Mouse (Mus musculus) cortical plate, adult 2 months (tissue): ENCODE results near the gene Rpl15. TPM values are rescaled to one million over a fixed set of nuclear protein-coding genes. Genes with fewer than 3 reads are reported as not detected.

Experiments
- H3K27ac ChIP-seq: fragments of 200-500 bp; 2 replicates; pipeline ENCODE4 v1.5.1; 2012; ENCODE audit warnings: low read length, control low read depth, inconsistent platforms; ENCODE audit not compliant: insufficient read depth
- H3K4me1 ChIP-seq: fragments of 200-500 bp; 2 replicates; pipeline ENCODE4 v1.6.1; 2011; ENCODE audit warnings: low read length; ENCODE audit not compliant: control insufficient read depth, insufficient read depth
- H3K4me3 ChIP-seq: fragments of 200-500 bp; 2 replicates; pipeline ENCODE4 v1.5.1; 2011; ENCODE audit warnings: mild to moderate bottlenecking, low read length, control low read depth; ENCODE audit not compliant: insufficient read depth
- CTCF ChIP-seq: fragments of 200-500 bp; IDR thresholded peaks from 2 replicates; pipeline ENCODE4 v1.5.1; 2011; ENCODE audit warnings: mild to moderate bottlenecking, control low read depth, low read length; ENCODE audit not compliant: insufficient read depth; ENCODE audit errors: extremely low read depth
- POLR2A ChIP-seq: fragments of 200-500 bp; IDR thresholded peaks from 2 replicates; pipeline ENCODE4 v1.6.1; 2011; ENCODE audit warnings: mild to moderate bottlenecking, low read length, control low read depth; ENCODE audit not compliant: insufficient read depth; ENCODE audit errors: extremely low read depth
- polyA plus RNA-seq: library from polyadenylated mRNA; depleted of rRNA; stranded (reverse); fragments of >200 nt; gene quantifications from 2 replicates; pipeline ENCODE4 v1.2.3, GENCODE M21; 2012; rRNA removed

The Rpl15 gene
- polyA plus RNA-seq, 1 experiment, result 336 TPM

DNA sequence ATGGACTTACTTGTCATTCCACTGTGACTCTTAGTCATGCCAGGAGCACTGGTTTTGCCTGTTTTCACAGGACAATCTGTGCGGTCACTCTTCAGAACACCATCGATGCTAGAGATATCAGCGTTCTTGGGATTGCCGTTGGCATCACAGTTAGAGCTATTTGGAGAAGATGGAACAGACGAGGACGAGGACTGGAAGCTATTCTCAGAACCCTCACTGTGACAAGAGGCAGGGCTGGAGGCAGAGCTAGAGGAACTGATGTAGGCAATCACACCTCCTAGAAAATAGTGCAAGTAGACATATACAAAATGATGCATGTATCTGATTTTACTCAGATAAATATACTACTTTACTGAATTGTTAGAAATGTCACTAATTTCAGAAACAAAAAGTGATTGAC is 49.2 kb downstream of the Rpl15 start:
- H3K27ac ChIP-seq, result no peak overlapping the region
- no peak overlapping the region for H3K4me3 ChIP-seq
- TF ChIP-seq POLR2A (no peak), CTCF (no peak)
- peaks cover 7% of the 10 kb centered on the region for H3K4me1 ChIP-seq

Other genes starting within 250 kb of the Rpl15 start
- gene Nr1d2, start 32.3 kb downstream of the Rpl15 start, polyA plus RNA-seq, result 58.5 and 60.2 TPM in 2 replicates
- gene Nkiras1, start 255 bp downstream of the Rpl15 start, polyA plus RNA-seq, result 148 and 152 TPM in 2 replicates
- gene Ube2e1, start 60.5 kb upstream of the Rpl15 start, polyA plus RNA-seq, result 103 and 111 TPM in 2 replicates